Mouse (Mus musculus) B cell, adult (primary cell): Measurements from ENCODE around the gene Olfr1308. TPM values are rescaled to one million over a fixed set of nuclear protein-coding genes. Genes with fewer than 3 reads are reported as not detected.

Experiments
- total RNA-seq: library from RNA; stranded (reverse); gene quantifications from 4 replicates; pipeline ENCODE4 v1.2.4, GENCODE M21; 2023; ENCODE audit not compliant: inconsistent age

Gene Olfr1308
- total RNA-seq: not detected in 4 replicates

DNA sequence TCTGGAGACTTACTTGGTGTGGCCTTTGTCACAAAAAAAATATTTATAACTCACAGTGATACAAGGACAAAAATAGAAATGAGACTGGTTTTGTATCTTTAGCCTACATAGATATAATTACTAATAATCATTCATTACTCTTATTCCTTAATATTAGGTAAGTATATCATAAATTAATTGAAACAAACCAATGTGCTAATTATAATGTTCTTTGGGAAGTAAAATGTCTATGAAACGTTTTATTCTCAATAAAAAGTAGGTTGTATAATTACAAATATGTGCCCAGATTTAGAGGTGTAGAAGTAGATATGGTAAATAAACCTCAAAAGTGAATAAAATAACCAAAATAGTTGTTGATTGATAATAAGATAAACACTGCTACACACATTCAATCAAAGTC is at the start of gene Olfr1308:
Gene Olfr1308, minus strand, starts transcription at position 101 of the 400 bp plus-strand sequence.

DNA sequence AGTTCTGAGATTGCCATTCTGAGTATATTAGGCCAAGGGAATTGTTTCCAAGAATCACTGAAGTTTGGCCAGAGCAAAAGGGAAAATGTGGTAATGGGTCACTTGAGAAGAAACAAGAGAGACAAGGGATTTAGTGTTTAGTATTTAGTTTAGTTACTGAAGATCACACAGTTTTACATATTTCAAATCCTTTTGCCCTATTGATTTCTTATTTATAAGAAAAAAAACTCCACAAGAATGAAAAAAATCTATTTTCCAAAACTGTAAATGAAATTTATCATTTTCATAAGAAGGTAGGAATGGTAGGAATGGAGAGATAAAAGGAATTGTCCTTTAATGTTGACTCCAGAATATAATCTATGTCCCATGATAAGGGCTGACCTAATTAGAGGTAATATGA is 47.9 kb upstream of the Olfr1308 start, which contains the start of gene Olfr1310:
Gene Olfr1310, minus strand, starts transcription at position 101 of the 400 bp plus-strand sequence.

DNA sequence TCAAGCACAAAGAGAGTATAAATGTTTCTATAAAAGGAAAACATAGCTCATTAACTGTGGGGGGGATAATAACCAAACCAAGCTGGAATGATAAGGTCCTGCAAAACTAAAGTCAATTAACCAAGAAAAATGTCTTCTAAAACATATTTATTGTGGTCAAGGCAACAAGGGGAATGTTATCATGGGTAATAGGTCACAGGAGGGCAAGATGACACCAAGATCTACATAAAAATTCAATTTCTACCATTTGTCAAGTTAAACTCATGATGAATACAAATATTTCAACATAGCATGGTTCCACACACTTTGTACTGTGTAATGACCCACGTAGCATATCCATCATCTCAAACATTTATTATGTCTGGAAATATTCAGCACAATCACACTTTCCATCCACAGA is 25.4 kb upstream of the Olfr1308 start, which contains the start of gene Olfr1309:
Gene Olfr1309, minus strand, starts transcription at position 101 of the 400 bp plus-strand sequence.

GRCm38 (mm10) chr2:111949340-111949739 is 15.4 kb downstream of the Olfr1308 start, which contains the start of gene Olfr1307:
Gene Olfr1307, minus strand, starts transcription at chr2:111949440.

DNA sequence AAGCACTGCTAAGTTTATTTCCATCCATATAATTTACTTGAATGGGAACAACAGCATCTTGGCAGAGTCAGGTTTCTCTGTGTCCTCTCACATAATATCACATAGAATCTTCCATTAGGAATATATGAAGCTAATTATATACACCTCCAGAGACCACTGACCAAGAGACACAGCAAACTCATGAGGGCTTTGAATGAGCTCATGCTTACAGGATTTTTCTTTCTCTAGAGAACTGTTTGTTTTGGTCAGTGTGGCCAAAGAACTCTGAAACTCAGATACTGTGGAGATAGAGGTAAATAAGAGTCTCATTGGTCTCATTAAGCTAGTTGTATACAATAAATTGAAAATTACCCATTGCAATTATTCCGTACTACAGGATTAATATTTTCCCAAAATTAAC is 48.6 kb downstream of the Olfr1308 start, which contains the start of gene Olfr1306:
Gene Olfr1306, minus strand, starts transcription at position 101 of the 400 bp plus-strand sequence.

Other genes with a start within 250 kb of the Olfr1308 start
- gene Olfr1301, start 213.9 kb downstream of the Olfr1308 start, total RNA-seq: not detected in 4 replicates
- not detected in 4 replicates for gene Olfr1302, start 187.5 kb downstream of the Olfr1308 start, total RNA-seq
- not detected in 4 replicates for gene Olfr1303, start 144.6 kb downstream of the Olfr1308 start, total RNA-seq
- not detected in 4 replicates for gene Olfr1305, start 87.8 kb downstream of the Olfr1308 start, total RNA-seq
- not detected in 4 replicates for gene Olfr1306, start 48.7 kb downstream of the Olfr1308 start, total RNA-seq
- 0.03 TPM in 3 of 4 replicates, not detected in the other for gene Olfr1307, start 15.5 kb downstream of the Olfr1308 start, total RNA-seq
- gene Olfr1309, start 25.3 kb upstream of the Olfr1308 start, total RNA-seq: not detected in 4 replicates
- not detected in 4 replicates for gene Olfr1310, start 47.8 kb upstream of the Olfr1308 start, total RNA-seq
- gene Olfr1311, start 59.5 kb upstream of the Olfr1308 start, total RNA-seq: not detected in 4 replicates
- gene Olfr1312, start 85.3 kb upstream of the Olfr1308 start, total RNA-seq: not detected in 4 replicates
- gene Olfr1313, start 112.9 kb upstream of the Olfr1308 start, total RNA-seq: not detected in 4 replicates
- not detected in 4 replicates for gene Olfr1314, start 131.8 kb upstream of the Olfr1308 start, total RNA-seq
- gene Olfr1315-ps1, start 150.5 kb upstream of the Olfr1308 start, total RNA-seq: not detected in 4 replicates
- not detected in 4 replicates for gene Olfr1316, start 170.0 kb upstream of the Olfr1308 start, total RNA-seq
- gene Olfr1317, start 175.4 kb upstream of the Olfr1308 start, total RNA-seq: not detected in 4 replicates
- not detected in 4 replicates for gene Olfr1318, start 189.3 kb upstream of the Olfr1308 start, total RNA-seq